Mouse (Mus musculus): ENCODE measurements around the gene Fads6. TPM values are rescaled to one million over a fixed set of nuclear protein-coding genes. Genes with fewer than 3 reads are reported as not detected.

Gene Fads6
- polyA plus RNA-seq, 1 experiment, result 0.71 TPM

DNA sequence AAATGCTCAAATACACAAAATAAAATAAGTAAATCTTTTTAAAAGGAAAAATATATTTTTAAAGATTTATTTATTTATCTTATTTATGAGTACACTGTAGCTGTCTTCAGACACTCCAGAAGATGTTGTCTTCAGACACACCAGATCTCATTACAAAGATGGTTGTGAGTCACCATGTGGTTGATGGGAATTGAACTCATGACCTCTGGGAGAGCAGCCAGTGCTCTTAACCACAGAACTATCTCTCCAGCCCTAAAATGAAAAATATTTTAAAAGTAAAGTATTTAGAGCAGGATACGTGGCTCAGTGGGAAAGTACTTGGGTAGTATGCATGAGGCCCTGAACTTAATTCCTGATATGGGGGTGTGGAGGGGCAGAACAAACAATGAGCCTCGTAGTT, 3.9 kb upstream of the Fads6 start:
- 70% methylated on average over 2 of the region's 2 CpGs for WGBS
- TF ChIP-seq CTCF (IDR thresholded peaks at IDR 0.05; ENCODE audit: extremely low read depth, insufficient read length, insufficient replicate concordance, low read depth, low read length), result no peak
- Histone ChIP-seq H3K4me3 (ENCODE audit: low read depth, low read length) (no peak overlapping the region), H3K36me3 (ENCODE audit: control insufficient read depth, insufficient read depth, low read length) (no peaks in the 10 kb centered on the region), H3K27ac (ENCODE audit: insufficient read depth, low read depth, low read length) (no peak overlapping the region), H3K4me1 (ENCODE audit: control insufficient read depth, insufficient read depth, insufficient read length, low read length) (peaks cover 6% of the 10 kb centered on the region), H3K27me3 (ENCODE audit: control insufficient read depth, insufficient read depth, low read length) (no peaks in the 10 kb centered on the region)

DNA sequence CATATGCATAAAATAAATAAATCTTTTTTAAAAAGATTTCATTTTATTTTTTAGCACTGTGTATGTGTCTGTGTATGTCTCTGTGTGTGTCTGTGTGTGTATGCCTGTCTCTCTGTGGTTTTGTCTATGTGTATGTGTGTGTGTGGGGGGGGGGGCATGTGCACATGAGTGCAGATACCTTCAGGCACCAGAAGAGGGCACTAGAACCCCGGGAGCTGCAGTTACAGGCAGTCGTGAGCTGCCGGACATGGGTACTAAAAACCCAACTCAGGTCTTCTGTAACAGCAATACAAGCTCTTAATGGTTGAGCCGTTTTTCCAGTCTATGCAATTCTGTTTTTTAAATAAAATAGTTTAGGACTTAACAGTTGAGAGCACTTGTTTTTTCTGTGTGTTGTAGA, 3.3 kb upstream of the Fads6 start:
- H3K27ac ChIP-seq (ENCODE audit: insufficient read depth, low read depth, low read length), result no peak overlapping the region
- 86% methylated on average over 4 of the region's 4 CpGs for WGBS
- TF ChIP-seq CTCF (IDR thresholded peaks at IDR 0.05; ENCODE audit: extremely low read depth, insufficient read length, insufficient replicate concordance, low read depth, low read length), result no peak; the same call in 1 of the 2 replicates
- no peak for TF ChIP-seq POLR2A (IDR thresholded peaks at IDR 0.05; ENCODE audit: low read depth, low read length)

DNA sequence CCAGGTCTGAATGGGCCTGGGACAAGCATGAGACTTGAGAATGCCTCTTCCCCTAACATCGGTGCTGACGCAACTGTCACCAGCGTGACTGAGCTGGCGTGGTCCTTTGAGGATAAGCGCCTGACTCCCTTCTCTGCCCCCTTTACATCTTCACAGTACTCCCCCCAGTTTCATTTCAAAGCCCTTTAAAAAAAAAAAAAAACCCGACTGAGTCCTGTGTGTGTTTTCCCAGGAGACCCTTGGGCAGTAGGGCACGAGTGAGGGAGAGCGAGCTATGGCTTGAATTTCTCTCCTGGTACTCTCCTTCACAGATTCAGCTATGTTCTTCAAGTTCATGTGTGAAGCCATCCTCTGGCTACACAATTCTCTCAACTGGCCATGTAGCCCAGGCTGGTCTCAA, 697 bp upstream of the Fads6 start:
- Histone ChIP-seq H3K27me3 (ENCODE audit: control insufficient read depth, insufficient read depth, low read length) (no peaks in the 10 kb centered on the region), H3K4me1 (ENCODE audit: control insufficient read depth, insufficient read depth, insufficient read length, low read length) (peaks cover 6% of the 10 kb centered on the region), H3K4me3 (ENCODE audit: low read depth, low read length) (no peak overlapping the region), H3K27ac (ENCODE audit: insufficient read depth, low read depth, low read length) (no peak overlapping the region), H3K36me3 (ENCODE audit: control insufficient read depth, insufficient read depth, low read length) (no peaks in the 10 kb centered on the region)
- WGBS, result 78% methylated on average over 8 of the region's 8 CpGs
- TF ChIP-seq CTCF (IDR thresholded peaks at IDR 0.05; ENCODE audit: extremely low read depth, insufficient read length, insufficient replicate concordance, low read depth, low read length) (no peak), POLR2A (IDR thresholded peaks at IDR 0.05; ENCODE audit: low read depth, low read length) (no peak)

More for the DNA sequence above, 3.3 kb upstream of the Fads6 start:
- Histone ChIP-seq H3K36me3 (ENCODE audit: control insufficient read depth, insufficient read depth, low read length) (no peaks in the 10 kb centered on the region), H3K4me3 (ENCODE audit: low read depth, low read length) (no peak overlapping the region), H3K27me3 (ENCODE audit: control insufficient read depth, insufficient read depth, low read length) (no peaks in the 10 kb centered on the region), H3K4me1 (ENCODE audit: control insufficient read depth, insufficient read depth, insufficient read length, low read length) (peaks cover 6% of the 10 kb centered on the region)

DNA sequence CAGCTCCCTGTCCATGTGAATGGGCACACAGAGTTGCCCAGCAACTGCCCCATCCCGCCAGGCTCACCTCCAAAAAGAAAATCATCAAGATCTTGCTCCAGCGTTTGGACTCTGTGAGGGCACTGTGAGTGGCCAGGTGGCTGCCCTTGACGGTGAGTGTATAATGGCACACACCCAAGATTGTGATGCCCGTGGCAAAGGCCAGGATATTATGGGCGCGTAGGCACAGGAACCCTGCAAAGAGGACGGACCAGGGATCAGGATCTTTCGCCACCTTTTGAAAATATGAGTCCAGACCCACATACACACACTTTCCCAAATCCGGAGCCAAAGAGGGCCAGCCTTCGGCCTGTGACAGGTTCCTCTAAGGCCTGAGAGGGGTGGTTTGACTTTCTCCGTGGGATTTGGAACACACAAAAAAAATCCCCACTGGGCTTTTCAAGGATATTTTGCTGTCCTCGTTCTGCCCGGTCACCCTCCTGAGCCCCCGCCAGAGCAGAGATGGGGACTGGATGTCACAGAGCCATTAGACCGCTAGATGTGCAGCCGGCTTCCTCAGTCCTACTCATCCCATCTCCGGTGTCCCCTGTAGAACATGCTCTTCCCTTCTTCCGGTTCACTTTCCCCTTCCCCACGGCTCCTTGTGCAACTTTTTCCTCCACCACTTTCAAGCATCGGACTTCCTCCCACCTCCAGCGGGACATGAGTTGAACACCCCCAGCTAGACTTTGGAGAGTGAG, 822 bp downstream of the Fads6 start:
- Histone ChIP-seq H3K36me3 (ENCODE audit: control insufficient read depth, insufficient read depth, low read length) (no peaks in the 10 kb centered on the region), H3K27me3 (ENCODE audit: control insufficient read depth, insufficient read depth, low read length) (no peaks in the 10 kb centered on the region), H3K4me1 (ENCODE audit: control insufficient read depth, insufficient read depth, insufficient read length, low read length) (peaks cover 14% of the 10 kb centered on the region), H3K4me3 (ENCODE audit: low read depth, low read length) (peak overlapping the region; percentile 65), H3K27ac (ENCODE audit: insufficient read depth, low read depth, low read length) (no peak overlapping the region)
- no peak for TF ChIP-seq CTCF (IDR thresholded peaks at IDR 0.05; ENCODE audit: extremely low read depth, insufficient read length, insufficient replicate concordance, low read depth, low read length)
- no peak for TF ChIP-seq POLR2A (IDR thresholded peaks at IDR 0.05; ENCODE audit: low read depth, low read length)
- WGBS, result 33% methylated on average over 21 of the region's 21 CpGs

DNA sequence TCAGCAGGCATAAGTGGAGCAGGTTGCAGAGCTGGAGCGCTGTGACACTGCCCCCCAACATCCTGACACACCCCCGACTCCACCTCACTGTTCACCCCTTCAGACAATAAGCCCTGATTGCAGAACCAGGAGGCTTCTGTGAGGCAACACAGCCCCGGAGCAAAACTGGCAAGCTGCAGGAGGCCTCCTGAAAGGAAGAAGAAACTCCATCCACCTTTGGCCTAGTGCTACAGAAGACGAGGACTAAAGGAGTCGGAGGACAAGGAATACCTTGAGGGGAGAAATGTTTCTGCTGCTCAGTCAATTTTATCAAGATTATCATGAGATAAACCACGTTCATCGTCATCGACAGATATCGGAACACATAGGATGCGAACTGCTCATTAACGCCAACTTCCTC, 1.5 kb downstream of the Fads6 start:
- WGBS, result 87% methylated on average over 11 of the region's 11 CpGs
- no peak overlapping the region for H3K4me3 ChIP-seq (ENCODE audit: low read depth, low read length)
- H3K36me3 ChIP-seq (ENCODE audit: control insufficient read depth, insufficient read depth, low read length), result no peaks in the 10 kb centered on the region
- H3K4me1 ChIP-seq (ENCODE audit: control insufficient read depth, insufficient read depth, insufficient read length, low read length), result peaks cover 14% of the 10 kb centered on the region
- no peaks in the 10 kb centered on the region for H3K27me3 ChIP-seq (ENCODE audit: control insufficient read depth, insufficient read depth, low read length)
- H3K27ac ChIP-seq (ENCODE audit: insufficient read depth, low read depth, low read length), result no peak overlapping the region
- no peak for TF ChIP-seq POLR2A (IDR thresholded peaks at IDR 0.05; ENCODE audit: low read depth, low read length)
- no peak for TF ChIP-seq CTCF (IDR thresholded peaks at IDR 0.05; ENCODE audit: extremely low read depth, insufficient read length, insufficient replicate concordance, low read depth, low read length)

DNA sequence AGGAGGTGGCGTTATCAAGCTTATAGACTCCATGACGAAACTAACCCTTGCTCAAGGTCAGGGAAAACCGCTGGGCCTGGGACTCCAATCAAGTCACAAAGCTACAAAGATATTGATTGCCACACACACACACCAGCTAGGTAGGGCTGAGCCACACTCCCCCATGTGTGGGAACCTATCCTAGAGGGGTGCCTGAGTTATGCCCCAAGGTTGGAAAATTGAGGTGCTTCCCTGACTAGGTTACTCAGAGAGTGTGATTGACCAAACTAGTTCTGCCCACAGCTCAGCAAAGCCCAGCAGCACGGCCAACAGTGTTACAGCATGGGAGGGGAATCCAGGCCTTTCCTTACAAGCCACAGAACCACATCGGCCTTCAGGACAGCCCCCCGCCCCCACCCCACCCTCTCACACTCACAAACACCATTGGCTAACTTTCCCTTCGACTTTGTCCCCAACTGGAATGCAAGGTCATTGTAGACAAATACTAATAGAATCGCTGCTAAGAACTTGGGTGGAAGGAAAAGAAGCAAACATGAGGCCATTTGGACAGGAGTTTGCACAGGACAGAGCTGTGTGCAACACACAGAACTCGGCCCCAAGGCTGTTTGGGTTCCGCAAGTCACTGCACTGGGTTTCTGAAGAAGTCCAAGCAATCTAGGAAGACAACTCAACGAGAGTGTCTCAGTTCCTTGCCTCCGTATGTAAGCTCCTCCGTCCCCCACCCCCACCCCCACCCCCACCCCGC, 4.7 kb downstream of the Fads6 start:
- peaks cover 14% of the 10 kb centered on the region for H3K4me1 ChIP-seq (ENCODE audit: control insufficient read depth, insufficient read depth, insufficient read length, low read length)
- TF ChIP-seq POLR2A (IDR thresholded peaks at IDR 0.05; ENCODE audit: low read depth, low read length) (no peak), CTCF (IDR thresholded peaks at IDR 0.05; ENCODE audit: extremely low read depth, insufficient read length, insufficient replicate concordance, low read depth, low read length) (no peak)
- H3K36me3 ChIP-seq (ENCODE audit: control insufficient read depth, insufficient read depth, low read length), result no peaks in the 10 kb centered on the region
- WGBS, result 42% methylated on average over 14 of the region's 14 CpGs
- H3K27ac ChIP-seq (ENCODE audit: insufficient read depth, low read depth, low read length), result no peak overlapping the region
- no peak overlapping the region for H3K4me3 ChIP-seq (ENCODE audit: low read depth, low read length)
- no peaks in the 10 kb centered on the region for H3K27me3 ChIP-seq (ENCODE audit: control insufficient read depth, insufficient read depth, low read length)

DNA sequence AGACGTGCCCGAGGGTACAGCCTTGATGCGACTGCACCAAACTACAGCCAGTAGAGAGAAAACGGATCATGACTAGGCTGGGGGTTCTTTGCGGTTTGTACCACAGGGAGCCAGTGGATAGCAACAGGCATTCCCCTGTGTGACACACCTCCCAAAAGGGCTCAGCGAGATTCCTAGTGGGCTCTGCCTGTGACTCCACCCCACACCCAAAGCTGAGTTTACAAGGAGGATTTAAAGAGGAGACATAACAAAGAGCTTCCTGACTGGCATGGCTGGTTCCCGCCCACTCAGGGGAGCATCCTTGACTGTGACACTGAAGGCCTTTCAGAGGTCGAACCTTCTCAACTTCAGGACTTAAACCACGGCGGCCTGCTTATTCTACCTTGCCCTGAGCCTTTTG, 6.0 kb downstream of the Fads6 start:
- WGBS, result 87% methylated on average over 10 of the region's 10 CpGs
- Histone ChIP-seq H3K27ac (ENCODE audit: insufficient read depth, low read depth, low read length) (no peak overlapping the region), H3K36me3 (ENCODE audit: control insufficient read depth, insufficient read depth, low read length) (no peaks in the 10 kb centered on the region), H3K4me1 (ENCODE audit: control insufficient read depth, insufficient read depth, insufficient read length, low read length) (peaks cover 8% of the 10 kb centered on the region; the same call in 1 of the 2 replicates), H3K27me3 (ENCODE audit: control insufficient read depth, insufficient read depth, low read length) (no peaks in the 10 kb centered on the region), H3K4me3 (ENCODE audit: low read depth, low read length) (no peak overlapping the region)
- TF ChIP-seq CTCF (IDR thresholded peaks at IDR 0.05; ENCODE audit: extremely low read depth, insufficient read length, insufficient replicate concordance, low read depth, low read length) (no peak), POLR2A (IDR thresholded peaks at IDR 0.05; ENCODE audit: low read depth, low read length) (no peak)

All from small intestine, adult 2 months (tissue).